Mouse (Mus musculus): ENCODE measurements at regions not wholly inside any gene's neighbourhood (a gene's known extent, or its start where the extent isn't known, plus 50 kb on each side); places are given as distances from the start of the nearest gene placed in this dataset.

DNA sequence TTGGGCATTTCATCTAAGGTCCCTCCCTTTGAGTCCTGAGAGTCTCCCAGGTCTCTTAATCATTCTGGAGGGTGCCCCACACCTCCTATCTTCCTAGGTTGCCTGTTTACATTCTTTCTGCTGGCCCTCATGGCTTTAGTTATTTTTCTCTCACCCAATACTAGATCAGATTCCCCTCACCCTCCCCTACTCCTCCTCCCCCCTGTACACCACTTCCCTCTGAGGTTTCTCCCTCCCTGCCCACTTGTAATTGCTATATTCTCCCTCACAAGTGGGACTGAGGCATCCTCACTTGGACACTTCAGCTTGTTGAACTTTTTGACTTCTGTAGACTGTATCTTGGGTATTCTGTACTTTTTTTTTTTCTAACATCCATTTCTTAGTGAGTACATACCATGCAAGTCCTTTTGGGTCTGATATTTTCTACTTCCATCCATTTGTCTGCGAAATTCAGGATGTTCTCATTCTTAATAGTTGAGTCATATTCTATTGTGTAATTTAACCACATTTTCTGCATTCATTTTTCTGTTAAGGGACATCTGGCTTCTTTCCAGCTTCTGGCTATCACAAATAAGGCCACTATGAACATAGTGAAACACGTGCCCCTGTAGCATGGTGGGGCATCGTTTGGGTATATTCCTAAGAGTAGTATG lies 113.3 kb downstream of the 4931408C20Rik start:
- peak; percentile 1 for DNase-seq (ENCODE audit: low read depth, low spot score)

DNA sequence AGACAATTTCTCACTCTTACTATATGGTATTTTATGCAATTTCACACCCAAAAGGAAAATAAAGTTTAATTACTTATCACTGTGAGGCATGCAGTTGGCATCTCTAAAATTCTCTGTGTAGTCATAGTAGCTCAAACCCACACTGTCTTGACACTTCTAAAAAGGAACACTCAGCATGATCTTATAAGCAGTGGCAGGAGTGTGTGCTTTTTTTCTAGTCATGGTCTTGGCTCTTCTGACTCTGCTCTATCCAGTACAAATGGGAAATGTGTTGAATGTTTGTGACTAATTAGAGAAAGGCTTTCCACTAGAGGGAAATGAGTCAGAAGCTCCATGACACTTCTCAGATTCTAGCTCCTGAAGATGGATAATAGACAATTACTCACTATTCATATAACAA lies 127.8 kb downstream of the 4931408C20Rik start:
- DNase-seq (ENCODE audit: low read depth, low spot score) = no peak

DNA sequence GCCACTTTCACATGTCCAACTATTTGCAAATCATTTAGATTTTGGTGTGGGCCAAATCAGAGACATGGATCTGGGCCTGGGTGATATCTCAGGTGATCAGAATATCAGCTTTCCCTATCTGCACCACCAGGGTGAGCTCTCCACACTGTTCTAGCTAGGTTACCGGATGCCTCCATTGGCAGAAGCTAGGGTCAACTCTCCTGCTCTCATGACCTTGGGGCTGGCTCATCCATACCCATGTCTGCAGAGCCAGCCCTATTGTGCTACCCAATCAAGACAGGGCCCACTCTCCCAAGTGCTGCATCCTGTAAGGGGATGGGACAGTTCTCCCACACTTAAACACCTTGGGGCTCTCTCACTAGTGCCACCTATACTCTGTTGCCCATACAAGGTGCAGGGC lies 162.7 kb downstream of the 4931408C20Rik start:
- no peak for DNase-seq (ENCODE audit: low read depth, low spot score)

- DNase-seq (ENCODE audit: low read depth, low spot score) = no peak
Observed at GRCm38 (mm10) chr1:26511368-26511767, 175.9 kb downstream of the 4931408C20Rik start.
